Mouse (Mus musculus): ENCODE results near the gene Mbip.

- TF ChIP-seq POLR2A (IDR thresholded peaks at IDR 0.05; ENCODE audit: low read depth, low read length) = no peak
- TF ChIP-seq CTCF (IDR thresholded peaks at IDR 0.05; ENCODE audit: extremely low read depth, insufficient read length, insufficient replicate concordance, low read depth, low read length) = no peak
Measured at GRCm38 (mm10) chr12:56387647-56388205, 42.0 kb upstream of the Mbip start.

All from small intestine, adult 2 months (tissue).